Mouse (Mus musculus) liver, embryonic 14.5 days (tissue): Measurements from ENCODE around the gene Nme1.

Experiments
- CTCF ChIP-seq: IDR thresholded peaks from 2 replicates; pipeline ENCODE4 v1.5.1; 2016; ENCODE audit warnings: antibody characterized with exemption, low read depth, control low read depth
- EP300 ChIP-seq: IDR thresholded peaks from 2 replicates; pipeline ENCODE4 v1.6.1; 2016; ENCODE audit warnings: antibody characterized with exemption, low read depth

DNA sequence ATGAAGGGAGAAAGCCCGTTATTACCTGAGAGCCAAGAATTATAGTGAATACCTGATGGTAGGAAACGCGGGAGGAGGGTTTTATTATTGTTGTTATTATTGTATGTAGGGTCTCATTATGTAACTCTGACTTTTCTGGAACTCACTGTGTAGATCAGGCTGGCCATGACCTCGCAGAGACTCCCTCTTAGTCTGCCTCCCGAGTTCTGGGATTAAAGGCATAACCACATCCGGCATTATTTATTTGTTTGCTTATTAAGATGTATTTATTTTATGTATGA is 467 bp upstream of the Nme1 start:
- TF ChIP-seq CTCF: no peak
- no peak for TF ChIP-seq EP300
